Mouse (Mus musculus): ENCODE measurements at regions not wholly inside any gene's neighbourhood (a gene's known extent, or its start where the extent isn't known, plus 50 kb on each side); places are given as distances from the start of the nearest gene placed in this dataset.

- no peaks in the 10 kb centered on the region for H3K4me1 ChIP-seq (ENCODE audit: control insufficient read depth, insufficient read depth)
- H3K4me2 ChIP-seq (ENCODE audit: low read depth, low read length) = no peak overlapping the region
- no peaks in the 10 kb centered on the region for H3K9me3 ChIP-seq (replicated peaks; ENCODE audit: control insufficient read depth, low read length)
- H3K9ac ChIP-seq (replicated peaks; ENCODE audit: low read depth, low read length) = no peak overlapping the region
- H3K36me3 ChIP-seq (replicated peaks; ENCODE audit: control insufficient read depth, insufficient read depth, low read length) = no peaks in the 10 kb centered on the region
- no peak for DNase-seq (ENCODE audit: low spot score)
- ATAC-seq (ENCODE audit: insufficient read depth, low read depth) = no peak
- H3K4me3 ChIP-seq (ENCODE audit: low read depth, low read length) = no peak overlapping the region
- WGBS = 60% methylated on average over 4 of the region's 4 CpGs
- H3K27ac ChIP-seq (ENCODE audit: low read depth) = no peak overlapping the region
- TF ChIP-seq CTCF (IDR thresholded peaks at IDR 0.05; ENCODE audit: low read depth) (no peak), EP300 (IDR thresholded peaks at IDR 0.05; ENCODE audit: low read depth) (no peak)
- no peaks in the 10 kb centered on the region for H3K27me3 ChIP-seq (ENCODE audit: control insufficient read depth, insufficient read depth, low read length)
Observed at GRCm38 (mm10) chr14:58854871-58855270, 287.8 kb downstream of the 1700129C05Rik start.

GRCm38 (mm10) chr14:58844565-58844964 lies 298.1 kb downstream of the 1700129C05Rik start:
- Histone ChIP-seq H3K9ac (replicated peaks; ENCODE audit: low read depth, low read length) (no peak overlapping the region), H3K4me3 (ENCODE audit: low read depth, low read length) (no peak overlapping the region), H3K27ac (ENCODE audit: low read depth) (no peak overlapping the region), H3K4me2 (ENCODE audit: low read depth, low read length) (no peak overlapping the region), H3K4me1 (ENCODE audit: control insufficient read depth, insufficient read depth) (no peaks in the 10 kb centered on the region), H3K27me3 (ENCODE audit: control insufficient read depth, insufficient read depth, low read length) (no peaks in the 10 kb centered on the region), H3K36me3 (replicated peaks; ENCODE audit: control insufficient read depth, insufficient read depth, low read length) (no peaks in the 10 kb centered on the region), H3K9me3 (replicated peaks; ENCODE audit: control insufficient read depth, low read length) (no peaks in the 10 kb centered on the region)
- 76% methylated on average over 2 of the region's 2 CpGs for WGBS
- TF ChIP-seq CTCF (IDR thresholded peaks at IDR 0.05; ENCODE audit: low read depth) (no peak), EP300 (IDR thresholded peaks at IDR 0.05; ENCODE audit: low read depth) (no peak)
- ATAC-seq (ENCODE audit: insufficient read depth, low read depth) = no peak
- no peak for DNase-seq (ENCODE audit: low spot score)

- no peak overlapping the region for H3K4me3 ChIP-seq (ENCODE audit: low read depth, low read length)
- no peaks in the 10 kb centered on the region for H3K36me3 ChIP-seq (replicated peaks; ENCODE audit: control insufficient read depth, insufficient read depth, low read length)
- H3K4me1 ChIP-seq (ENCODE audit: control insufficient read depth, insufficient read depth) = no peaks in the 10 kb centered on the region
- H3K9ac ChIP-seq (replicated peaks; ENCODE audit: low read depth, low read length) = no peak overlapping the region
- H3K27me3 ChIP-seq (ENCODE audit: control insufficient read depth, insufficient read depth, low read length) = no peaks in the 10 kb centered on the region
- no peaks in the 10 kb centered on the region for H3K9me3 ChIP-seq (replicated peaks; ENCODE audit: control insufficient read depth, low read length)
- TF ChIP-seq EP300 (IDR thresholded peaks at IDR 0.05; ENCODE audit: low read depth) (no peak), CTCF (IDR thresholded peaks at IDR 0.05; ENCODE audit: low read depth) (no peak)
- no peak for DNase-seq (ENCODE audit: low spot score)
- WGBS = 93% methylated on average over 1 of the region's 1 CpGs
- ATAC-seq (ENCODE audit: insufficient read depth, low read depth) = no peak
- no peak overlapping the region for H3K27ac ChIP-seq (ENCODE audit: low read depth)
- no peak overlapping the region for H3K4me2 ChIP-seq (ENCODE audit: low read depth, low read length)
Observed at GRCm38 (mm10) chr14:58842196-58842886, 300.4 kb downstream of the 1700129C05Rik start.

- WGBS = 65% methylated on average over 4 of the region's 4 CpGs
- Histone ChIP-seq H3K9me3 (replicated peaks; ENCODE audit: control insufficient read depth, low read length) (no peaks in the 10 kb centered on the region), H3K4me3 (ENCODE audit: low read depth, low read length) (no peak overlapping the region), H3K27me3 (ENCODE audit: control insufficient read depth, insufficient read depth, low read length) (no peaks in the 10 kb centered on the region), H3K4me2 (ENCODE audit: low read depth, low read length) (no peak overlapping the region), H3K36me3 (replicated peaks; ENCODE audit: control insufficient read depth, insufficient read depth, low read length) (no peaks in the 10 kb centered on the region), H3K4me1 (ENCODE audit: control insufficient read depth, insufficient read depth) (no peaks in the 10 kb centered on the region), H3K9ac (replicated peaks; ENCODE audit: low read depth, low read length) (no peak overlapping the region), H3K27ac (ENCODE audit: low read depth) (no peak overlapping the region)
- ATAC-seq (ENCODE audit: insufficient read depth, low read depth) (no peak), DNase-seq (ENCODE audit: low spot score) (no peak)
- TF ChIP-seq CTCF (IDR thresholded peaks at IDR 0.05; ENCODE audit: low read depth) (no peak), EP300 (IDR thresholded peaks at IDR 0.05; ENCODE audit: low read depth) (no peak)
Observed at GRCm38 (mm10) chr14:58822938-58823337, 319.8 kb downstream of the 1700129C05Rik start.

- ATAC-seq (ENCODE audit: insufficient read depth, low read depth) (no peak), DNase-seq (ENCODE audit: low spot score) (no peak)
- Histone ChIP-seq H3K4me3 (ENCODE audit: low read depth, low read length) (no peak overlapping the region), H3K27ac (ENCODE audit: low read depth) (no peak overlapping the region), H3K4me1 (ENCODE audit: control insufficient read depth, insufficient read depth) (no peaks in the 10 kb centered on the region), H3K9ac (replicated peaks; ENCODE audit: low read depth, low read length) (no peak overlapping the region), H3K36me3 (replicated peaks; ENCODE audit: control insufficient read depth, insufficient read depth, low read length) (no peaks in the 10 kb centered on the region), H3K4me2 (ENCODE audit: low read depth, low read length) (no peak overlapping the region), H3K9me3 (replicated peaks; ENCODE audit: control insufficient read depth, low read length) (no peaks in the 10 kb centered on the region), H3K27me3 (ENCODE audit: control insufficient read depth, insufficient read depth, low read length) (no peaks in the 10 kb centered on the region)
- 62% methylated on average over 10 of the region's 10 CpGs for WGBS
- TF ChIP-seq EP300 (IDR thresholded peaks at IDR 0.05; ENCODE audit: low read depth) (no peak), CTCF (IDR thresholded peaks at IDR 0.05; ENCODE audit: low read depth) (no peak)
Observed at GRCm38 (mm10) chr14:58817961-58818504, 324.7 kb downstream of the 1700129C05Rik start.

GRCm38 (mm10) chr14:58816540-58816876 lies 326.2 kb downstream of the 1700129C05Rik start:
- Histone ChIP-seq H3K4me3 (ENCODE audit: low read depth, low read length) (no peak overlapping the region), H3K36me3 (replicated peaks; ENCODE audit: control insufficient read depth, insufficient read depth, low read length) (no peaks in the 10 kb centered on the region), H3K4me2 (ENCODE audit: low read depth, low read length) (no peak overlapping the region), H3K9ac (replicated peaks; ENCODE audit: low read depth, low read length) (no peak overlapping the region), H3K27ac (ENCODE audit: low read depth) (no peak overlapping the region), H3K27me3 (ENCODE audit: control insufficient read depth, insufficient read depth, low read length) (no peaks in the 10 kb centered on the region), H3K9me3 (replicated peaks; ENCODE audit: control insufficient read depth, low read length) (no peaks in the 10 kb centered on the region), H3K4me1 (ENCODE audit: control insufficient read depth, insufficient read depth) (no peaks in the 10 kb centered on the region)
- TF ChIP-seq EP300 (IDR thresholded peaks at IDR 0.05; ENCODE audit: low read depth) (no peak), CTCF (IDR thresholded peaks at IDR 0.05; ENCODE audit: low read depth) (no peak)
- DNase-seq (ENCODE audit: low spot score) (no peak), ATAC-seq (ENCODE audit: insufficient read depth, low read depth) (no peak)
- 46% methylated on average over 1 of the region's 1 CpGs for WGBS

All from heart, postnatal 0 days (tissue).